Mouse (Mus musculus) T-cell, adult 2 months (primary cell): ENCODE measurements around the gene Ppp1r37.

Experiments
- DNase-seq: peaks from one replicate; pipeline ENCODE4 v3.0.0; 2022; ENCODE audit warnings: low spot score

The Ppp1r37 gene

DNA sequence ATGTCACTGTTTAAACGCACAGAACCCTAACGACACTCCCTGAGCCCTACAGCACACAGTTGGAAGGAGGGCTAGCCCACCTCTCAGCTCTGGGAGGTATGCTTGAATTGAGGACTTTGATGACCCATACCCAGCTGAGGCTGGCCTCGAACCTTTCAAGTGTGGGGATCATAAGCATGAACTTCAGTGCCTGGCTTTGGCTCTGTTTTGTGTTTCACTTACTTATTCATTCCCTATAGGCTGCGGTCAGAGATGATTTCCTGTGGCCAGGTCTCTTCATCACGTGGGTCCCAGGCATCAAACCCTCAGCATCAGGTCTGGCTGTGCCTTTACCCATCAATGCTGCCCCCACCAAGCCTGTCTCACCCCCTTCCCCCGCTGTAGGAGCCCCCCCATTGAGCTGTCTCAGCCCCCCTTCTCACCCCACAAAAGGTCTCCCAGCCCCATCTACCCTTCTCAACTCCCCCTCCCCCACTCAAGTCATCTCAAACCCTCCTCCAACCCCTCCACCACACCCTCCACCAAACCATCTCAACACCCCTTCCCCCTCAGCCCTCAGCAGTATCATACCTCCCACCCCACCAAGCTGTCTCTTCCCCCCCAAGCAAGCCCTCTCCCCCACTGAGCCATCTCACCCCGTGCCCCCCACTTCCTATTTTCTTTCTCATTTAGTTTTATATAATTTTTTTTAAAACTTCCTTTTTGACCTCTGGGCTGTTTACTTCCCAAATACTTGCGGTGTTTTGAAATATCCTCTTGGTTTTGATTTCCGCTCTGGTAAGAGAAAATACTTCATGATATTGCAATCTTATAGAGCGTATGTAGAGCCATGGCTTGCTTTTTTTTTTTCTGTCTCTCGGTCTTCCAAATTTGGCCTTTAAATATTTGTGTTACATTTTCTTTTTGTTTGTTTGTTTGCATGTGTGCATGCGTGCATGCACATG, 62.2 kb downstream of the Ppp1r37 start:
- DNase-seq, result no peak

DNA sequence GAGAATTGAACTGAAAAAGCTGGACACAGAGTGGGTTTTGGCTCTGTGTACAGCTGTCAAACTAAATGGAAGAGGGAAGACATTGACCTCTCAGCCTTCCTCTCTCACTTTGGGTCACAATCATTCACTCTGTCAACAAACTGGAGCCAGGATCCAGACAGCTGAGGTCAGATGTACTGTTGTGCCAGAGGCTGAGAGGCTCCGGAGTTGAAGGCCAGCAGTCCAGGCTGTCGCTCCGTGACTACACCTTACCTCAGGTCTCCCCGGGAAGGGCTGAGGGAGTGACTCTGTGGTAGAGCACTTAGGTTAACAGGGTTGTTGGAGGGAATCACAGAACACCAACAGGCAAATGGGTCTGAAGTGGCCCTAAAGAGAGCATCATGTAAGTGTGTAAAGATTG, 64.5 kb downstream of the Ppp1r37 start:
- DNase-seq, result no peak

DNA sequence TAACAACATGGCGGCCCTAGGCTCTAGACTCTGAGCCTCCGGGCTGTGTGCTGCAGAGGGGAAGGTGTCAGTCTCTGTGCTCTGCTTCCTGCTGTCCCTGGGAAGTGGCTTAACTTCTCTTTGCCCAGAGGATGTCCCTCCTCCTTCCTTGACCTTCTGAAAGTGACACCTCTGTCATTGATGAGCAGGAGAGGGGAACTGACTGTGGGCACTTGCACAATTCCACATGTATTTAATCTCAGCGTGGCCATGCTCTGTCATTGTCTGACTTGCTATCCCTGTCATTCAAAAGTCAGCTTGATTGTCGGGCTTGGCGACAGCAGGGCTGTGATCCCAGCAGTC, 66.7 kb downstream of the Ppp1r37 start:
- no peak for DNase-seq

DNA sequence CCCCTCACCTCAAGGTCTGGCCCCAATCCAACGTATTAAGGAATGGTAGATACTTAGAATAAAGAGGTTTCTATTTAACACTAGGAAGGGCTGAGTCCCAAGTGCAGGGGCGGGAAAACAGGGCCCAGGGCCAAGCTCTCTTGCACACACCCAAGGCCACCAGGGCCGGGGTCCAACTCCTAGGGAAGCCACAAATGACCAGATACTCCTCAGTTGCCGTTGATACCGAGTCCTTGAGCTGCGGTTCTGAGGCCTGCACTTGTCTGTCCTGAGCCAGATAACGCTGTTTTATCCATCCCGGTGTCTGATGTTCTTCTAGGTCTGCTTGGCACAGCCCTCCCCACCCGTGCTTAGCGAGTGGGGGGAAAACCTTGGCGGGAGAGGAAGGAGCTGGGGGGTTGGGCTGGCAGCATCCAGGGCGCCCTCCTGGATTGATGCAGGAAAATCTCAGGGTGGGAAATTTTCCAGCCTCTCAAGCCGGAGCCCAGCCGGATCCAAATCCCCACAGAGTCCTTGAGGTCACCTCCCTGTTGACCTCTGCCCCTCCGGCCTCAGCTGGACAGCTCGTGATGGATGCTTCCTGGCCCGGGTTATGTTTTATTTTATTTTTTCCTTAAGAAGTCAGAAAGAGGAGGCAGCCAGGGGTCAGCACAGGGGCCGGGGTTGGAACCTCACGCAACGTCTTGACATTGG, 67.2 kb downstream of the Ppp1r37 start:
- DNase-seq, result no peak

DNA sequence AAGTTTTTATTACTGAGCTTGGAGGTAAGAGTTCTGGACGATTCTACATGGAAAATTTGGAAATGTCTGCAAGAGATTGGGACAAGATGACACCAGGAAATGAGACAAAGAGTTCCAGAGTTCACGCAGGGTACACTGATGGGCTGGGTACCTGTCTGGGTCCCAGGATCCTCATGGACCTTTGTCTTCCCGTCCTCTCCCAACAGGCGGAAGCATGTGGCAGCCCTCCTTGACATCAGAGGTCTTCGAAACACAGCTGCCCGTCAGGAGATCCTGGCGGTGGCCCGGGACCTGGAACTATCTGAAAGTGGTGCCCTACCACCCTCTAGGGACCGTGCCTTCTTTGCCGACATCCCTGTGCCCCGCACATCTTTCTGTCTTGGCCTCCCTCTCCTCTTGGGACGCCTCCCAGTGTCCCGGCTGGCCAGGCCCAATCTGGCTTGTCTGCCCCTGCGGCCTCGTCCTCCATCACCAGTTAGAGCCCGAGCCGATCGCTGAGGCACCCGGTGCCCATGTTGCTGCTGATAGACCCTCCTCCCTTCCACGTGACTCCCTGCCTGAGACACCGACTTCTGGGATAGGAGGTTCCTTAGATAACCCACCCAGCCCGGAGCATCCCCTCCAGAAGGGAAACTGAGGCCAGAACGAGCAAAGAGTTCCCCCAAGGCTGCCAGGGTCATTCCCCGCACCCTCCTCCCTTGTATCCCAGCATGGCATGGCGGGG, 68.0 kb downstream of the Ppp1r37 start:
- DNase-seq, result no peak

DNA sequence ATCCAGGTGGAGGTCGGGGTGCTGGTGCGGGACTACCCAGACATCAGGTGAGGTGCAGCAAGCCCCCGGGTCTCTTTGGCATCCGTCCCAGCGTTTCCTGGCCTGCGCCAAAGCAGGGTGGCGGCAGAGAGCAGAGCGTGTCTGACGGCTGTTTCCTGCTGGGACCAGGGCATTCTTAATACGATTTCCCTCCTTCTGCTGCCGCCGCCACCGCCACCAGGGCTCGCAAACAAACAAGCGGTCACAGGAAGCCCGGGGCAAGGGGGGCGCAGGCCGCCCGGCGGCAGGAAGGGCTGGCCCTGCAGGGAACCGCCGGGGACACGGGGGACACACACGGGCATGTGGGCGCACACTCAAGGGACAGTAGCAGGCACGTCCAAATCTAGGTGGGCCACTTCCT, 71.1 kb downstream of the Ppp1r37 start:
- peak; percentile 8 for DNase-seq

DNA sequence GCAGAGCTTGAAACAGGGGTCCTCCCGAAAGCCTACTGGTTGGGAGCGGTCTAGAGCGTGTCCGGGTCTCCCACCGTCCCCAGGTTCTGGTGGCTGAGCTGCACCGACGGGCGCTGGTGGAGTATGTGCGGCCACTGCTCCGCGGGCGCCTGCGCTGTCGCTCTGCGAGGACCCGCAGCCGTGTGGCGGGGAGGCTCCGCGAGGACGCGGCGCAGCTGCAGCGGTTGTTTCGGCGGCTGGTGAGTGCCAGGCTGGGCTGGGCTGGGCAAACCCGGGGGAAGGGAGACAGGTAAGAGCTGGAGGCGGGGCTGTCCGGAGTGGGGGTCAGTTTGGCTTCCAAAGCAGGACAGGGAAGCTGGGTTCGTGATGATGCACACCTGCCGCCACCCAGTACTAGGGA, 73.4 kb downstream of the Ppp1r37 start:
- DNase-seq, result no peak

DNA sequence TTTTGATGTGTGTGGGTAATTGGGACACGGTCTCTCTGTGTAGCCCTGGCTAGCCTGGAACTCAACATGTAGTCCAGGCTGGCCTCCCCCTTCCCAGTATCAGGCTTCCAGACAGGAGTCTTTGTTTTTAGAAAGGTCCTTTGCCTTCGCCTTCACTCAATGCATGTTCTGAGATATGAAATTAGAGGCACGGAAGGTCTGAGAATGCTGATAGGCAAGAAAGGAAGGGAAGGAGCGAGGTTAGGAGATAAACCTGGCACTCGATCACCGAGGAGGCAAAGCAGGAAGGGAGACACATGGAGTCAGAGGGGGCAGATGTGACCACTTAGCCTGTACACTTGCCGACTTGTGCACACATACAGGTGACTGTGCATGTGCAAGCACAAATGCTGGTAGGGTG, 76.3 kb downstream of the Ppp1r37 start:
- no peak for DNase-seq

DNA sequence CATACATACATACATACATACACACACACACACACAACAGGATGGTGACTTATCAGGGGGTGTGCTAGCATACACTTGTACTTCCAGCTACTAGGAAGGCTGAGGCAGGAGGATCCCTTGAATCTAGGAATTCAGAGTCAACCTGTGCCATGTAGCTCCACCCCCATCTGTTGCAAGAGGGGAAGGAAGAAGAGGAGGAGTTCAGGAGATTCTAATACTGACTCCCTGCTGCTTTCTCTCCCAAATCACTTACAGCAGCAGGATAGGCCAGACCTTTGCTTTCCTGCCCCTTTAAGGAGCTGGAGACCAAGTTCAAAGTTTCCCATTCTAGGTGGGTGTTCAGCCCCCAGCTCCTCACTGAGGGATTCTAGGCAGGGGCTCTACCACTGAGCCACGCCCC, 77.4 kb downstream of the Ppp1r37 start:
- no peak for DNase-seq

DNA sequence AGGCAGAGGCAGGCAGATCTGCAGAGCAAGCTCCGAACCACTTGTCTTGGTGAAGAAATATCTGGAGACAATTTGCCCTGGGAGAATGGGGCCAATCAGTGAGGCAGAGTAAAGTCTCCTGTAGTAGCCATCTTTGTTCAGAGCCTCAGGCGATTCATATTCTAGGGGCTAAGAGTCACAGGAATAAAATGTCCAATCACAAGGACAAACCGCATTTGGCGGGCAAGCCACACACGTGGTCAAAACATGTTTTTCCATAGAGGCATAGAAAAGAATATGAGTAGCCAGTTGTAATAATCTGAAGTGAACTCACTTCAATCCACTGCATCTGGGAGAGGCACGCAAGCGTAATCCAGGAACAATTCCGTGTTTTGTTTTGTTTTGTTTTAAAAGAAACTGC, 79.6 kb downstream of the Ppp1r37 start:
- DNase-seq, result no peak
